Mouse (Mus musculus) monocyte, adult 59 days (primary cell): ENCODE measurements around the gene Ubp1. TPM values are rescaled to one million over a fixed set of nuclear protein-coding genes. Genes with fewer than 3 reads are reported as not detected.

Experiments
- total RNA-seq, 2 experiments: library from RNA; stranded (reverse); gene quantifications; one replicate each; pipeline ENCODE4 v1.2.4; 2023

Gene Ubp1
- 100 to 1,000 TPM; 122 to 128 TPM for total RNA-seq

DNA sequence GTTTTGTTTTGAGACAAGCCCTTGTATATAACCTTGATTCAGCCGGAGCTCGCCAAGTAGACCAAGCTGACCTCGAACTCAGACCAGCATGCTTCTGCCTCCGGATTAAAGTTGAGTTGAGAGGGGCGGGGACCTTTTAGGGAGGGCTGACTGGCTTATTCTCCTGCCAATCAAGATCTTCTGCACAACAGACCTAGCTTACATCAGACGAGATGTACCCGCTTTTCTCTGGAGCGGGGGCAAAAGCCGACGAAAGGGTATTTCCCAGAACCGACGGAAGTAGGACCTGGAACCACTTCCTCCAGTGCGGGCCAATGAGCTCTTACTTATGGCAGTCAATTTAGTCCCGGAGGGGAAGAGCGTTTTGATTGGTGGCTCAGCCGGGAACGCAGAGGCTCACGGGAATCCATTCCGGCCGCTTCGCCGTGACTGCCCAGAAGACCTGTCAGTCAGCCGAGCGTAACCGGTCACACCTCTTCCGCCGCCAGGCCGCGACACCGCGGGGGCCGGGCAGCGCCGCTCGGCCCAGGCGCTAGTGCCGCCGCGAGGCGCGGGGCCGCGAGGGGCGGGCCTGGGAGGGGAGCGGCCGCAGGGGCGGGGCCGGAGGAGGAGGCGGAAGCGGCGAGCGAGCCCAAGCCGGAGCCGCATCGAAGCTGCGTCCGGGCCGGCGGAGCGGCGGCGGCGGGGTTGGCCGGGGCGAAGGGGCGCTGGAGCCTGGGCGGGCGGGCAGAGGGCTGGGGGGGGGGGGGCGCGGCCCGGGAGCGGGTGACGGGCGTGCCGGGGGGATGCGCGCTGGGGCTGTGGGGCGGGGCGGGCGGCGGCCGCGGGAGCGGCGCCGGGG, at the start of gene Ubp1:
Ubp1 (plus strand) TSS at position 401 of the 841 bp plus-strand sequence.

Other genes with a start within 250 kb of the Ubp1 start
- gene Pdcd6ip, start 222.7 kb upstream of the Ubp1 start, total RNA-seq: 100 to 1,000 TPM; 152 to 158 TPM
- 10 to 100 TPM; 61.2 to 63.5 TPM for gene Clasp2, start 189.5 kb upstream of the Ubp1 start, total RNA-seq
- 1 to 10 TPM in 1 of 2 experiments, under 1 TPM in 1; 0.86 to 1.2 TPM for gene Fbxl2, start 115.3 kb downstream of the Ubp1 start, total RNA-seq
- not detected for gene Susd5, start 126.2 kb downstream of the Ubp1 start, total RNA-seq